Mouse (Mus musculus) small intestine, adult 2 months (tissue): ENCODE measurements around the gene Ccnl2. TPM values are rescaled to one million over a fixed set of nuclear protein-coding genes. Genes with fewer than 3 reads are reported as not detected.
A peak's percentile ranks its signal among the peaks of the same experiment; 100 is the strongest.

Source experiments
- H3K27ac ChIP-seq: fragments of 200-500 bp; 2 replicates; pipeline ENCODE4 v1.5.1; 2012; ENCODE audit warnings: low read depth, low read length, control low read depth, inconsistent platforms; ENCODE audit not compliant: insufficient read depth
- H3K27me3 ChIP-seq: fragments of 200-500 bp; 2 replicates; pipeline ENCODE4 v1.6.1; 2012; ENCODE audit warnings: mild to moderate bottlenecking, moderate library complexity, low read length, inconsistent platforms; ENCODE audit not compliant: control insufficient read depth, insufficient read depth
- H3K36me3 ChIP-seq: fragments of 200-500 bp; 2 replicates; pipeline ENCODE4 v1.6.1; 2012; ENCODE audit warnings: mild to moderate bottlenecking, low read length, control low read depth, inconsistent platforms; ENCODE audit not compliant: control insufficient read depth, insufficient read depth
- H3K4me1 ChIP-seq: fragments of 200-500 bp; 2 replicates; pipeline ENCODE4 v1.6.1; 2012; ENCODE audit warnings: low read length, inconsistent platforms, mixed read lengths; ENCODE audit not compliant: control insufficient read depth, insufficient read depth, insufficient read length
- H3K4me3 ChIP-seq: fragments of 200-500 bp; 2 replicates; pipeline ENCODE4 v1.5.1; 2012; ENCODE audit warnings: low read depth, mild to moderate bottlenecking, control low read depth, inconsistent platforms, low read length, moderate library complexity
- CTCF ChIP-seq: fragments of 200-500 bp; IDR thresholded peaks from 2 replicates; pipeline ENCODE4 v1.5.1; 2012; ENCODE audit warnings: low read depth, mild to moderate bottlenecking, control low read depth, inconsistent platforms, low read length, moderate library complexity, mixed read lengths; ENCODE audit not compliant: insufficient replicate concordance, insufficient read length; ENCODE audit errors: extremely low read depth
- POLR2A ChIP-seq: fragments of 200-500 bp; IDR thresholded peaks from 2 replicates; pipeline ENCODE4 v1.6.1; 2012; ENCODE audit warnings: low read depth, mild to moderate bottlenecking, control low read depth, inconsistent platforms, low read length, moderate library complexity
- WGBS: fragments of 180-500 bp; shearing (Covaris S2); methylation state at CpG from one replicate; pipeline ENCODE4 v1.1.7; 2018; 5-methylcytosine and 5-hydroxymethylcytosine counted together
- polyA plus RNA-seq: library from polyadenylated mRNA; depleted of rRNA; stranded (reverse); fragments of >200 nt; gene quantifications from 2 replicates; pipeline ENCODE4 v1.2.3, GENCODE M21; 2012

The Ccnl2 gene
- polyA plus RNA-seq, 1 experiment: 31.3 TPM

- Histone ChIP-seq H3K36me3 (no peaks in the 10 kb centered on the region), H3K4me3 (0 out of 2 replicates have a peak overlapping the region, but pooled peaks have one; percentile 6), H3K27me3 (no peaks in the 10 kb centered on the region), H3K4me1 (peaks cover 17% of the 10 kb centered on the region), H3K27ac (peak overlapping the region; percentile 94)
- TF ChIP-seq POLR2A (no peak), CTCF (no peak)
- WGBS: 67% methylated on average over 8 of the region's 8 CpGs
Observed at GRCm38 (mm10) chr4:155838187-155839153, 26.2 kb downstream of the Ccnl2 start.

- H3K4me3 ChIP-seq: peak within 1 kb of the TSS; percentile 76
- H3K36me3 ChIP-seq: no peaks in the 10 kb centered on the region
- H3K27me3 ChIP-seq: no peaks in the 10 kb centered on the region
- 64% methylated on average over 16 of the region's 16 CpGs for WGBS
- peaks cover 14% of the 10 kb centered on the region for H3K4me1 ChIP-seq
- peak within 1 kb of the TSS; percentile 94 for H3K27ac ChIP-seq
- no peak for TF ChIP-seq POLR2A
- TF ChIP-seq CTCF: no peak
Observed at GRCm38 (mm10) chr4:155839483-155839910, 27.2 kb downstream of the Ccnl2 start, which contains the start of gene Mxra8. Mxra8 (plus strand) TSS chr4:155839680.

GRCm38 (mm10) chr4:155840076-155841002, 28.1 kb downstream of the Ccnl2 start:
- peak overlapping the region; percentile 76 for H3K4me3 ChIP-seq
- no peak for TF ChIP-seq CTCF
- no peak for TF ChIP-seq POLR2A
- H3K4me1 ChIP-seq: peaks cover 14% of the 10 kb centered on the region
- peak overlapping the region; percentile 70 for H3K27ac ChIP-seq
- no peaks in the 10 kb centered on the region for H3K36me3 ChIP-seq
- 19% methylated on average over 8 of the region's 8 CpGs for WGBS
- no peaks in the 10 kb centered on the region for H3K27me3 ChIP-seq

- H3K36me3 ChIP-seq: no peaks in the 10 kb centered on the region
- peak; percentile 46; the same call in 1 of the 2 replicates for TF ChIP-seq CTCF
- TF ChIP-seq POLR2A: no peak; the same call in 1 of the 2 replicates
- H3K27me3 ChIP-seq: no peaks in the 10 kb centered on the region
- H3K4me1 ChIP-seq: peaks cover 14% of the 10 kb centered on the region
- under 1% methylated on average over 32 of the region's 32 CpGs for WGBS
- peak overlapping the region; percentile 70 for H3K27ac ChIP-seq
- H3K4me3 ChIP-seq: peak overlapping the region; percentile 76
Observed at GRCm38 (mm10) chr4:155841003-155841454, 28.7 kb downstream of the Ccnl2 start.

GRCm38 (mm10) chr4:155841651-155842270, 29.5 kb downstream of the Ccnl2 start:
- Histone ChIP-seq H3K4me3 (peak overlapping the region; percentile 76), H3K4me1 (peaks cover 14% of the 10 kb centered on the region), H3K36me3 (no peaks in the 10 kb centered on the region), H3K27me3 (no peaks in the 10 kb centered on the region), H3K27ac (no peak overlapping the region)
- 41% methylated on average over 38 of the region's 38 CpGs for WGBS
- no peak for TF ChIP-seq CTCF
- no peak for TF ChIP-seq POLR2A

- H3K27ac ChIP-seq: no peak overlapping the region
- no peak for TF ChIP-seq CTCF
- TF ChIP-seq POLR2A: no peak
- H3K36me3 ChIP-seq: no peaks in the 10 kb centered on the region
- WGBS: 35% methylated on average over 5 of the region's 5 CpGs
- no peak overlapping the region for H3K4me3 ChIP-seq
- H3K4me1 ChIP-seq: peaks cover 14% of the 10 kb centered on the region
- H3K27me3 ChIP-seq: no peaks in the 10 kb centered on the region
Observed at GRCm38 (mm10) chr4:155843231-155843630, 30.9 kb downstream of the Ccnl2 start.
